26 mouse cellular contexts compared by ENCODE assay signal in the genomic region with DNA sequence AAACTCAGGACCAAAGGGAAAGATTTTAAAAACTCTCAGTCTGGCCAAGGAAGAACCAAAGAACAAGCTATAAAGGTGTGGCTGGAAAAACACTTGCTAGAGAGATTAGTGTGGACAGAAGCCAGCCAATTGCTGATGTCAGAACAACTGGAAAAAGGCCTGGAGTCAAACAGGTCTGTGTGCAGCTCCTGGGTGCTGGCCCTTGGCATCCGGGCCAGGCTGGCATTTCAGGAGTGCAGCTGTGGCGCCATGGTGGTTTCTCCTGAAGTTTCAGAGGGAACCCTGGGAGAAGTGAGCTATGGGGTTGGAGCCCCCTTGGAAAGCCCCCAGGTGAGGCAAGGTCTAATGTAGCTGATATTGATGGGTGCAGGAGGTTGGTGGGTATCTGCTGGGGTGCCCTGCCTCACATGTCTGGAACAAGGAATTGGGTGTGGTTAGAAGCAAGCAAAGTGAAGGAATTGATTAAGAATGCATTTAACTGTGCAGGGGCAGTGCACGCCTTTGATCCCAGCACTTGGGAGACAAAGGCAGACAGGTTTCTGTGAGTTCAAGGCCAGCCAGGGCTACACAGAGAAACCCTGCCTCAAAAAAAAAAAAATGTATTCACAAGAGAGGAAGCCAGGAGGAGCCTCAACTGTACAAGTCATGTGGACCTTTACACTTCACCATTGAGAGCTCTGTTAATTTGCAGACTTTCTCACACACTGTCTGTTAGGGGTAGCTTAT. TPM values are rescaled to one million over a fixed set of nuclear protein-coding genes. Genes with fewer than 3 reads are reported as not detected.
DNase-seq lines count a peak whose midpoint lies in the region; ATAC-seq and TF ChIP-seq lines count a peak whose summit lies in the region.
"Had no signal": no experiment of that assay in that cellular context is flagged by ENCODE, and none has a peak within 500 bp of the region (broad histone marks: within the 10 kb centered on the region; RNA-seq: fewer than 3 reads in every experiment).

No protein-coding gene starts in this region.

- H3K36me3 ChIP-seq in lung, postnatal 0 days (ENCODE audit: insufficient read depth, low read length): no peaks in the 10 kb centered on the region
- H3K36me3 ChIP-seq in stomach, postnatal 0 days (ENCODE audit: control insufficient read depth, insufficient read depth, low read length): no peaks in the 10 kb centered on the region
- H3K36me3 ChIP-seq in hindbrain, postnatal 0 days (ENCODE audit: insufficient read depth, low read length): no peaks in the 10 kb centered on the region
- H3K36me3 ChIP-seq: embryonic facial prominence, embryonic 12.5 days; embryonic facial prominence, embryonic 15.5 days; forebrain, embryonic 15.5 days; heart, embryonic 10.5 days; heart, embryonic 13.5 days; hindbrain, embryonic 12.5 days; hindbrain, embryonic 15.5 days had no signal

- no peak overlapping the region for H3K4me3 ChIP-seq in lung, postnatal 0 days (ENCODE audit: low read depth, low read length)
- H3K4me3 ChIP-seq in stomach, postnatal 0 days (ENCODE audit: low read depth, low read length): no peak overlapping the region
- H3K4me3 ChIP-seq in hindbrain, postnatal 0 days (ENCODE audit: low read length): no peak overlapping the region
- H3K4me3 ChIP-seq: embryonic facial prominence, embryonic 12.5 days; embryonic facial prominence, embryonic 15.5 days; forebrain, embryonic 15.5 days; heart, adult 2 months; heart, embryonic 10.5 days; heart, embryonic 13.5 days; hindbrain, embryonic 12.5 days; hindbrain, embryonic 15.5 days had no signal

- intact Hi-C loops in heart, postnatal 36 days (cut with DNase I): no loop called here

- ATAC-seq in lung, postnatal 0 days: no peak
- peak; percentile 51; the same call in 1 of the 2 replicates for ATAC-seq in stomach, postnatal 0 days (ENCODE audit: low FRiP score, low TSS enrichment)
- no peak for ATAC-seq in hindbrain, postnatal 0 days
- ATAC-seq: forebrain, embryonic 15.5 days had no signal

- H3K27me3 ChIP-seq in lung, postnatal 0 days (replicated peaks; ENCODE audit: insufficient read depth, low read length): no peaks in the 10 kb centered on the region
- no peaks in the 10 kb centered on the region for H3K27me3 ChIP-seq in stomach, postnatal 0 days (ENCODE audit: control insufficient read depth, insufficient read depth, low read length)
- no peaks in the 10 kb centered on the region for H3K27me3 ChIP-seq in hindbrain, postnatal 0 days (ENCODE audit: insufficient read depth, low read length)
- H3K27me3 ChIP-seq: embryonic facial prominence, embryonic 12.5 days; embryonic facial prominence, embryonic 15.5 days; forebrain, embryonic 15.5 days; hindbrain, embryonic 12.5 days; hindbrain, embryonic 15.5 days had no signal

- no peaks in the 10 kb centered on the region for H3K4me1 ChIP-seq in lung, postnatal 0 days (ENCODE audit: insufficient read depth, low read depth, low read length)
- H3K4me1 ChIP-seq in stomach, postnatal 0 days (replicated peaks; ENCODE audit: control insufficient read depth, insufficient read depth): no peaks in the 10 kb centered on the region
- H3K4me1 ChIP-seq in hindbrain, postnatal 0 days (ENCODE audit: insufficient read depth, low read length): 0 out of 2 replicates have a peak, but pooled peaks cover 5% of the 10 kb centered on the region
- H3K4me1 ChIP-seq: hindbrain, embryonic 15.5 days had no signal

- no peak for TF ChIP-seq EP300 in lung, postnatal 0 days (IDR thresholded peaks at IDR 0.05)
- no peak for TF ChIP-seq EP300 in stomach, postnatal 0 days (optimal IDR thresholded peaks at IDR 0.05)

- H3K9ac ChIP-seq in lung, postnatal 0 days (replicated peaks; ENCODE audit: low read depth): no peak overlapping the region
- no peak overlapping the region for H3K9ac ChIP-seq in stomach, postnatal 0 days (ENCODE audit: low read length)
- no peak overlapping the region for H3K9ac ChIP-seq in hindbrain, postnatal 0 days (replicated peaks; ENCODE audit: low read length)
- H3K9ac ChIP-seq: embryonic facial prominence, embryonic 12.5 days; embryonic facial prominence, embryonic 15.5 days; forebrain, embryonic 15.5 days; heart, embryonic 13.5 days; hindbrain, embryonic 12.5 days; hindbrain, embryonic 15.5 days had no signal

- peak; percentile 86 for DNase-seq in heart, adult 11 months
- no peak for DNase-seq in heart, postnatal 36 days
- DNase-seq in lung, postnatal 0 days (ENCODE audit: low spot score): peak; percentile 23
- DNase-seq in lung, postnatal 25 days (ENCODE audit: low spot score): no peak
- DNase-seq in R1 (ENCODE audit: low read depth, low spot score): peak; percentile 59
- peak; percentile 35 for DNase-seq in stomach, postnatal 0 days (ENCODE audit: low spot score)
- no peak for DNase-seq in hindbrain, postnatal 0 days (ENCODE audit: low spot score)
- no peak for DNase-seq in cerebellum, postnatal 14 days
- DNase-seq: adrenal gland, postnatal 10 days; adrenal gland, postnatal 36 days; cerebellum, adult 18-20 months; cerebellum, adult 9-10 months; cerebellum, postnatal 25 days; gastrocnemius, postnatal 25 days; heart, adult 2 months; heart, postnatal 14 days had no signal

- no peak overlapping the region for H3K27ac ChIP-seq in lung, postnatal 0 days (ENCODE audit: low read length)
- H3K27ac ChIP-seq in stomach, postnatal 0 days (replicated peaks): no peak overlapping the region
- no peak overlapping the region for H3K27ac ChIP-seq in hindbrain, postnatal 0 days
- H3K27ac ChIP-seq: embryonic facial prominence, embryonic 12.5 days; embryonic facial prominence, embryonic 15.5 days; forebrain, embryonic 15.5 days; heart, adult 2 months; heart, embryonic 10.5 days; heart, embryonic 13.5 days; hindbrain, embryonic 12.5 days; hindbrain, embryonic 15.5 days had no signal

- no peak overlapping the region for H3K4me2 ChIP-seq in lung, postnatal 0 days (replicated peaks; ENCODE audit: low read depth, low read length)
- H3K4me2 ChIP-seq in stomach, postnatal 0 days (replicated peaks; ENCODE audit: low read depth): no peak overlapping the region
- H3K4me2 ChIP-seq in hindbrain, postnatal 0 days (ENCODE audit: low read depth, low read length): no peak overlapping the region
- H3K4me2 ChIP-seq: embryonic facial prominence, embryonic 12.5 days; embryonic facial prominence, embryonic 15.5 days; forebrain, embryonic 15.5 days; heart, embryonic 13.5 days; hindbrain, embryonic 12.5 days; hindbrain, embryonic 15.5 days had no signal

- H3K9me3 ChIP-seq in lung, postnatal 0 days (ENCODE audit: low read length): no peaks in the 10 kb centered on the region
- H3K9me3 ChIP-seq in stomach, postnatal 0 days (ENCODE audit: control insufficient read depth, low read length): no peaks in the 10 kb centered on the region
- no peaks in the 10 kb centered on the region for H3K9me3 ChIP-seq in hindbrain, postnatal 0 days (ENCODE audit: low read length)
- H3K9me3 ChIP-seq: embryonic facial prominence, embryonic 12.5 days; embryonic facial prominence, embryonic 15.5 days; forebrain, embryonic 15.5 days; heart, embryonic 10.5 days; heart, embryonic 13.5 days; hindbrain, embryonic 12.5 days; hindbrain, embryonic 15.5 days had no signal

- 79% methylated on average over 3 of the region's 3 CpGs for WGBS in lung, postnatal 0 days
- WGBS in stomach, postnatal 0 days: 65% methylated on average over 3 of the region's 3 CpGs
- 87% methylated on average over 3 of the region's 3 CpGs for WGBS in hindbrain, postnatal 0 days

- no peak for TF ChIP-seq CTCF in lung, postnatal 0 days (IDR thresholded peaks at IDR 0.05)
- TF ChIP-seq CTCF in stomach, postnatal 0 days (IDR thresholded peaks at IDR 0.05; ENCODE audit: low read depth): no peak
- no peak for TF ChIP-seq CTCF in hindbrain, postnatal 0 days (IDR thresholded peaks at IDR 0.05; ENCODE audit: low read depth)

RNA-seq across cellular contexts. Expression of gene Eva1c, which starts 51.8 kb away (rescaled TPM):
- total RNA-seq in heart, postnatal 36 days (2021): 1 to 10 TPM; 1.1 to 1.4 TPM
- polyA plus RNA-seq in lung, postnatal 0 days (2015; fragmentation: Nextera tagmentation; extraction: Ambion mirVana): 5.9 and 9.6 TPM in 2 replicates
- polyA plus RNA-seq in stomach, postnatal 0 days (2015; fragmentation: Nextera tagmentation; extraction: Ambion mirVana): 3.0 and 3.6 TPM in 2 replicates
- 2.3 and 9.4 TPM in 2 replicates for total RNA-seq in hindbrain, postnatal 0 days (2014; rRNA removed)
- 3.9 and 4.0 TPM in 2 replicates for polyA plus RNA-seq in hindbrain, postnatal 0 days (2015; fragmentation: Nextera tagmentation; extraction: Ambion mirVana)
- total RNA-seq: common myeloid progenitor, adult 5-6 weeks; hematopoietic stem cell, adult 5-6 weeks; MEL had no signal

RNA-seq across cellular contexts. Expression of gene Cfap298, which starts 56.6 kb away (rescaled TPM):
- 10 to 100 TPM; 27.0 to 28.5 TPM for total RNA-seq in heart, postnatal 36 days (2021)
- polyA plus RNA-seq in lung, postnatal 0 days (2015; fragmentation: Nextera tagmentation; extraction: Ambion mirVana): 46.3 and 47.9 TPM in 2 replicates
- polyA plus RNA-seq in stomach, postnatal 0 days (2015; fragmentation: Nextera tagmentation; extraction: Ambion mirVana): 27.4 and 27.5 TPM in 2 replicates
- total RNA-seq in hindbrain, postnatal 0 days (2014; rRNA removed): 12.1 and 16.8 TPM in 2 replicates
- 61.1 and 67.2 TPM in 2 replicates for polyA plus RNA-seq in hindbrain, postnatal 0 days (2015; fragmentation: Nextera tagmentation; extraction: Ambion mirVana)

Comparison
In these comparisons a context has a peak if more than half of its experiments do, and no peak if none do; other contexts are left out.
1. DNase-seq: peak in heart, adult 11 months (single experiment), lung, postnatal 0 days (single experiment), R1 (single experiment) and stomach, postnatal 0 days (single experiment); none in heart, postnatal 36 days (0 of 2), lung, postnatal 25 days (single experiment), hindbrain, postnatal 0 days (single experiment) and cerebellum, postnatal 14 days (0 of 2).